Mouse (Mus musculus): ENCODE measurements around the gene Jam3. TPM values are rescaled to one million over a fixed set of nuclear protein-coding genes. Genes with fewer than 3 reads are reported as not detected.

The Jam3 gene
- total and polyA plus RNA-seq, 3 experiments: 0.17 to 2.0 (median 0.72) TPM

- no peaks in the 10 kb centered on the region for H3K9me3 ChIP-seq (replicated peaks; ENCODE audit: low read length)
- no peak for TF ChIP-seq NRF1 (IDR thresholded peaks at IDR 0.05; ENCODE audit: low read depth, low read length)
- TF ChIP-seq ELF1 (IDR thresholded peaks at IDR 0.05; ENCODE audit: low read depth, low read length): no peak
- no peak for TF ChIP-seq ZC3H11A (IDR thresholded peaks at IDR 0.05; ENCODE audit: low read depth, low read length)
- TF ChIP-seq ZNF384 (IDR thresholded peaks at IDR 0.05; ENCODE audit: low read depth, low read length): no peak
- no peak for TF ChIP-seq SIN3A (IDR thresholded peaks at IDR 0.05; ENCODE audit: low read length)
- TF ChIP-seq POLR2AphosphoS2 (IDR thresholded peaks at IDR 0.05; ENCODE audit: low read depth, low read length): no peak
- no peak for TF ChIP-seq CHD2 (IDR thresholded peaks at IDR 0.05; ENCODE audit: low read length)
- no peak for TF ChIP-seq BHLHE40 (IDR thresholded peaks at IDR 0.05; ENCODE audit: low read depth, low read length)
- TF ChIP-seq USF1 (IDR thresholded peaks at IDR 0.05; ENCODE audit: low read depth, low read length): no peak
- TF ChIP-seq KAT2A (IDR thresholded peaks at IDR 0.05; ENCODE audit: insufficient replicate concordance, low read length): no peak
- no peak for TF ChIP-seq JUND (conservative IDR thresholded peaks at IDR 0.05; ENCODE audit: low read depth, low read length)
- no peak for TF ChIP-seq MYC (IDR thresholded peaks at IDR 0.05; ENCODE audit: low read depth, low read length)
- no peak for TF ChIP-seq IRF4 (IDR thresholded peaks at IDR 0.05; ENCODE audit: low read depth, low read length)
- TF ChIP-seq NELFE (IDR thresholded peaks at IDR 0.05; ENCODE audit: low read depth, low read length): no peak
- no peak for TF ChIP-seq SMC3 (IDR thresholded peaks at IDR 0.05; ENCODE audit: low read depth, low read length)
- TF ChIP-seq MAX (IDR thresholded peaks at IDR 0.05; ENCODE audit: low read length): no peak
- no peak for TF ChIP-seq MXI1 (IDR thresholded peaks at IDR 0.05; ENCODE audit: low read depth, low read length)
- no peak for TF ChIP-seq GABPA (IDR thresholded peaks at IDR 0.05; ENCODE audit: insufficient replicate concordance, low read depth, low read length)
- no peak for TF ChIP-seq MAZ (IDR thresholded peaks at IDR 0.05; ENCODE audit: low read depth, low read length)
- no peak for TF ChIP-seq MAFK (IDR thresholded peaks at IDR 0.05; ENCODE audit: insufficient replicate concordance, low read length)
- H3K9ac ChIP-seq (ENCODE audit: insufficient read depth, low read depth): no peak overlapping the region
- no peak overlapping the region for H3K4me3 ChIP-seq (replicated peaks in 1 of 3; ENCODE audit: low read depth in 2 of 3, low read length in 2 of 3, poor library complexity in 1 of 3)
- H3K4me2 ChIP-seq (ENCODE audit: insufficient read depth, low read depth, poor library complexity, severe bottlenecking): no peak overlapping the region
- H3K4me1 ChIP-seq (ENCODE audit: control insufficient read depth in 1 of 2, insufficient read depth in 2 of 2): no peaks in the 10 kb centered on the region
- H3K36me3 ChIP-seq (replicated peaks in 1 of 2; ENCODE audit: control insufficient read depth in 1 of 2, insufficient read depth in 1 of 2, low read length in 1 of 2): no peaks in the 10 kb centered on the region
- no peaks in the 10 kb centered on the region for H3K79me2 ChIP-seq (replicated peaks; ENCODE audit: control insufficient read depth, extremely low read depth, insufficient read depth, poor library complexity, severe bottlenecking)
- dilution Hi-C loops (cut with MboI; ENCODE audit: extremely low pct_ligation_motif_present, extremely low pct_unique_long_range_greater_than_20kb, low sequenced_read_pairs): no loop called here
- H3K27ac ChIP-seq (ENCODE audit: insufficient read depth, low read depth): no peak overlapping the region
- H3K27me3 ChIP-seq (replicated peaks): no peaks in the 10 kb centered on the region
- no peak for DNase-seq (ENCODE audit: extremely low read depth)
- in situ Hi-C loops (cut with MboI; ENCODE audit: low pct_ligation_motif_present, low pct_unique_long_range_greater_than_20kb, low sequenced_read_pairs): no loop called here
Measured at GRCm38 (mm10) chr9:27140432-27141065, 14.7 kb downstream of the Jam3 start.

DNA sequence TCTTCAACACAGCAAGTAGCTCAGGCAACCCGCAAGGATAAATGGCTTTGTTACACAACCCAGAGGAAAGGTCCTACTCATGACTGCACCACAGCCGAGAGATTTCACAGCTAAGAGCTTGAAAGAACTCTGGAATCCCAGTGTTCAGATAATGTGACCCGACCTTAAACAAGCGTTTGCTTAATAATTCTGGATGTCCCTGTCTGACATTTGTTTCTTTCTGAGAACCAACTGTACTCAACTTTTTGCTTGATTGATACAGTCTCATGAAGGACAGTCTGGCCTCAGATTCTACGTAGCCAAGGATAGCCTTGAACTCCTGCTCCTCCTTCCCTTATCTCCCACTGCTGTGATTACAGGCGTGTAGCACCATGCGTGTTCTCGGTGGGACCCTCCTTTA lies 18.6 kb downstream of the Jam3 start:
- Histone ChIP-seq H3K79me2 (replicated peaks; ENCODE audit: control insufficient read depth, extremely low read depth, insufficient read depth, poor library complexity, severe bottlenecking) (no peaks in the 10 kb centered on the region), H3K4me3 (replicated peaks in 1 of 3; ENCODE audit: low read depth in 2 of 3, low read length in 2 of 3, poor library complexity in 1 of 3) (no peak overlapping the region), H3K4me1 (ENCODE audit: control insufficient read depth in 1 of 2, insufficient read depth in 2 of 2) (no peaks in the 10 kb centered on the region; a peak in 1 of 4 replicates), H3K9ac (ENCODE audit: insufficient read depth, low read depth) (no peak overlapping the region), H3K9me3 (replicated peaks; ENCODE audit: low read length) (no peaks in the 10 kb centered on the region), H3K27ac (ENCODE audit: insufficient read depth, low read depth) (no peak overlapping the region), H3K36me3 (replicated peaks in 1 of 2; ENCODE audit: control insufficient read depth in 1 of 2, insufficient read depth in 1 of 2, low read length in 1 of 2) (no peaks in the 10 kb centered on the region), H3K4me2 (ENCODE audit: insufficient read depth, low read depth, poor library complexity, severe bottlenecking) (no peak overlapping the region), H3K27me3 (replicated peaks) (no peaks in the 10 kb centered on the region)
- DNase-seq (ENCODE audit: extremely low read depth): no peak
- dilution Hi-C loops (cut with MboI; ENCODE audit: extremely low pct_ligation_motif_present, extremely low pct_unique_long_range_greater_than_20kb, low sequenced_read_pairs): no loop called here
- in situ Hi-C loops (cut with MboI; ENCODE audit: low pct_ligation_motif_present, low pct_unique_long_range_greater_than_20kb, low sequenced_read_pairs): no loop called here
- TF ChIP-seq IRF4 (IDR thresholded peaks at IDR 0.05; ENCODE audit: low read depth, low read length): no peak
- no peak for TF ChIP-seq ZKSCAN1 (IDR thresholded peaks at IDR 0.05; ENCODE audit: borderline replicate concordance, low read depth, low read length)
- no peak for TF ChIP-seq UBTF (IDR thresholded peaks at IDR 0.05; ENCODE audit: low read depth, low read length)
- no peak for TF ChIP-seq ZMIZ1 (IDR thresholded peaks at IDR 0.05; ENCODE audit: low read depth, low read length)
- no peak for TF ChIP-seq CTCF (conservative IDR thresholded peaks at IDR 0.05 in 1 of 2, IDR thresholded peaks at IDR 0.05 in 1 of 2; ENCODE audit: low read depth in 2 of 2, low read length in 2 of 2)

All from CH12.LX (cell line).